Mouse (Mus musculus) bone marrow macrophage, adult 2 months (primary cell): ENCODE data around the gene Sertad3.

Experiments
- CTCF ChIP-seq: IDR thresholded peaks from 2 replicates; pipeline ENCODE4 v1.5.1; 2012; ENCODE audit warnings: low read depth, mild to moderate bottlenecking, low read length, moderate library complexity
- POLR2A ChIP-seq: IDR thresholded peaks from 2 replicates; pipeline ENCODE4 v1.6.1; 2012; ENCODE audit warnings: mild to moderate bottlenecking, low read depth, low read length, borderline replicate concordance

- TF ChIP-seq CTCF (no peak), POLR2A (no peak)
Measured at GRCm38 (mm10) chr7:27520599-27520998, 47.0 kb downstream of the Sertad3 start.
